Mouse (Mus musculus): ENCODE measurements around the gene Dusp8. TPM values are rescaled to one million over a fixed set of nuclear protein-coding genes. Genes with fewer than 3 reads are reported as not detected.
"Not testable (repeated sequence)": the region's sequence is repeated elsewhere in the genome, so short reads cannot be mapped to it uniquely, and the experiment has no call there.

Gene Dusp8
- 10 to 100 TPM; 39.7 to 53.5 TPM for total RNA-seq (2021)

GRCm38 (mm10) chr7:142095183-142095931 lies at the start of gene Dusp8:
Dusp8 (minus strand) TSS chr7:142095843.
- intact Hi-C loops (cut with DNase I) = loop anchor here (5.0 kb wide), 1 partner anchor 33 kb away; the partner anchor contains the start of gene Mob2

GRCm38 (mm10) chr7:142144507-142144906 lies 48.9 kb upstream of the Dusp8 start, which contains the start of gene Gm45337:
Gm45337 (minus strand) TSS chr7:142144607.
- intact Hi-C loops (cut with DNase I) = loop anchor here (10.0 kb wide), 1 partner anchor 140 kb away; no protein-coding TSS in a partner anchor
- no peak for DNase-seq (ENCODE audit: low spot score)

More at GRCm38 (mm10) chr7:142095183-142095931, at the start of gene Dusp8:
- peak; percentile 90 for DNase-seq (ENCODE audit: low spot score)

- not testable (repeated sequence) for DNase-seq (ENCODE audit: low spot score)
- intact Hi-C loops (cut with DNase I) = loop anchor here (10.0 kb wide), 1 partner anchor 141 kb away; no protein-coding TSS in a partner anchor
These were observed 47.9 kb upstream of the Dusp8 start for GRCm38 (mm10) chr7:142143506-142144010.

- DNase-seq (ENCODE audit: low spot score) = no peak
- intact Hi-C loops (cut with DNase I) = loop anchor here (10.0 kb wide), 1 partner anchor 144 kb away; no protein-coding TSS in a partner anchor
These were observed 45.1 kb upstream of the Dusp8 start for GRCm38 (mm10) chr7:142140696-142141095.

- DNase-seq (ENCODE audit: low spot score); intact Hi-C loops (cut with DNase I): not testable (repeated sequence)
These were observed 40.3 kb upstream of the Dusp8 start, which contains the start of gene Gm39115 for GRCm38 (mm10) chr7:142135934-142136333. Gm39115 (minus strand) TSS chr7:142136034.

- DNase-seq (ENCODE audit: low spot score) = no peak
- intact Hi-C loops (cut with DNase I) = no loop called here
These were observed 38.8 kb upstream of the Dusp8 start for GRCm38 (mm10) chr7:142134206-142134995.

GRCm38 (mm10) chr7:142128843-142129242 lies 33.2 kb upstream of the Dusp8 start:
- intact Hi-C loops (cut with DNase I) = no loop called here
- no peak for DNase-seq (ENCODE audit: low spot score)

- intact Hi-C loops (cut with DNase I); DNase-seq (ENCODE audit: low spot score): not testable (repeated sequence)
These were observed 25.0 kb upstream of the Dusp8 start, which contains the start of gene Gm45618 for GRCm38 (mm10) chr7:142120629-142121028. Gm45618 (minus strand) TSS chr7:142120729.

GRCm38 (mm10) chr7:142119632-142120031 lies 24.0 kb upstream of the Dusp8 start:
- intact Hi-C loops (cut with DNase I) = no loop called here
- no peak for DNase-seq (ENCODE audit: low spot score)

GRCm38 (mm10) chr7:142104747-142105146 lies 9.1 kb upstream of the Dusp8 start:
- intact Hi-C loops (cut with DNase I) = no loop called here
- no peak for DNase-seq (ENCODE audit: low spot score)

- intact Hi-C loops (cut with DNase I) = loop anchor here (2.0 to 5.0 kb wide), 2 partner anchors 35 to 81 kb away; partner anchors contain the start of gene Mob2
- peak; percentile 62 for DNase-seq (ENCODE audit: low spot score)
These were observed 2.1 kb upstream of the Dusp8 start for GRCm38 (mm10) chr7:142097776-142098175.

GRCm38 (mm10) chr7:142096701-142097100 lies 1.1 kb upstream of the Dusp8 start:
- intact Hi-C loops (cut with DNase I) = loop anchor here (1.0 to 5.0 kb wide), 2 partner anchors 25 to 34 kb away; partner anchors contain the start of gene Mob2
- DNase-seq (ENCODE audit: low spot score) = no peak

GRCm38 (mm10) chr7:142094301-142095143 lies 1.1 kb downstream of the Dusp8 start:
- intact Hi-C loops (cut with DNase I) = loop anchor here (5.0 kb wide), 1 partner anchor 32 kb away; the partner anchor contains the start of gene Mob2
- no peak for DNase-seq (ENCODE audit: low spot score)

GRCm38 (mm10) chr7:142093696-142094240 lies 1.9 kb downstream of the Dusp8 start:
- intact Hi-C loops (cut with DNase I) = no loop called here
- DNase-seq (ENCODE audit: low spot score) = no peak

- intact Hi-C loops (cut with DNase I) = no loop called here
These were observed 2.7 kb downstream of the Dusp8 start for GRCm38 (mm10) chr7:142092991-142093390.

GRCm38 (mm10) chr7:142091848-142092247 lies 3.8 kb downstream of the Dusp8 start:
- DNase-seq (ENCODE audit: low spot score) = no peak
- intact Hi-C loops (cut with DNase I) = no loop called here

More at GRCm38 (mm10) chr7:142092991-142093390, 2.7 kb downstream of the Dusp8 start:
- DNase-seq (ENCODE audit: low spot score) = no peak

- intact Hi-C loops (cut with DNase I) = no loop called here
- no peak for DNase-seq (ENCODE audit: low spot score)
These were observed 5.8 kb downstream of the Dusp8 start for GRCm38 (mm10) chr7:142089648-142090447.

- DNase-seq (ENCODE audit: low spot score) = no peak
- intact Hi-C loops (cut with DNase I) = no loop called here
These were observed 6.8 kb downstream of the Dusp8 start for GRCm38 (mm10) chr7:142088886-142089285.
